Mouse (Mus musculus) spleen, postnatal 4 days (tissue): ENCODE data around the gene Vtcn1.
"Not testable (repeated sequence)": the region's sequence is repeated elsewhere in the genome, so short reads cannot be mapped to it uniquely, and the experiment has no call there.

Source experiments
- DNase-seq, 2 experiments: peaks; one replicate each; pipeline ENCODE4 v3.0.0; 2022; ENCODE audit warnings: low spot score in 2 of 2

Vtcn1 gene

DNA sequence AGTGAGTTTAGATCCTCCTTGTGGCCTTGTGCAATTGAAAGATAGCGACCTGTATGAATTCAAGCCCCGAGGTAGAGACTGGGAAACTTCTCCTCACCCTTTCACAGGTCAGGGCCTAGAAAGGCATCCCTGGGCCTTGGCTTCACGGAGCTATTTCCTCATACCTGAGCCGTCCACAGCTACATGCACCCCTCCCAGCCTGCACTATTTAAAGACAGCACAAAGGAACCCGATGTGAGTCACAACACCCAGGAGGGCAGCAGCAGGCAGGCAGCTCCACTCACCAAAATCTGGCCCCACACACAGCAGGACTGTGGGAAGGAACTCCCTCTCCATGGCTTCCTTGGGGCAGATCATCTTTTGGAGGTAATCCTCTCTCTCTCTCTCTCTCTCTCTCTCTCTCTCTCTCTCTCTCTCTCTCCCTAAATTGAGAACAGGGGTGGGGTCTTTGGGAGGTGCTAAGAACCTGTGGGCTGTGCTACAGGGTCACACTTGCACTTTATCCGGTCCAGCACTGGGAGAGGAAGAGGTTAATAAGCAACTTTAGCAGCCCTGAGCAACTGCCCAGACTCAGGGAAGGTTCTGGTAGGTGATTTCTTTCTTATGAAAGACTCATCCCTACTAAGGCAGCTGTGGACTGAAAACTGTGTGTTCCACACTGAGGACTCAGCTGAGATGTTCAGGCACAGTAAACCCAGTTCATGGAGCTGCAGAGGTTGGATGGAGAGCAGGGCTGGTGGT is at the start of gene Vtcn1:
Gene Vtcn1, plus strand, starts transcription at position 235 of the 741 bp plus-strand sequence.
- DNase-seq, result no peak

DNA sequence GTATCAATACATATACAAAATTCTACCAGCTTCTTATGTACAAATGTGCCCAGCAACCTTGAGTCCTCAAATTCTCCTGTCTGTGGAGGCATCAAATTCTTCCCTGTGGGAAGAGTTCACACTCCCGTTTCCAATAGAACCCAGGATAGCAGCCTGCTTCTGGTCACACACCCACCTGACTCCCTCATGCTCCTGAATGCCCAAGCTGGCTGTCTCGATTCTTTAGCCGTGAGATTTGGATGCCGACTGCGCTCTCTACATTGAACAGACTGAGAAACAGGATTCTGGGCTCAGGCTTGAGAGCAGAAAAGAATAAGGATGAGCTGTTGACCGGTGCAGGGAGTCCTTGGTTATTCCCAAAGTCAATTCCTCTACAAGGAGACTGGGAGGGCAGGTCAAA is 48.3 kb upstream of the Vtcn1 start:
- no peak for DNase-seq

DNA sequence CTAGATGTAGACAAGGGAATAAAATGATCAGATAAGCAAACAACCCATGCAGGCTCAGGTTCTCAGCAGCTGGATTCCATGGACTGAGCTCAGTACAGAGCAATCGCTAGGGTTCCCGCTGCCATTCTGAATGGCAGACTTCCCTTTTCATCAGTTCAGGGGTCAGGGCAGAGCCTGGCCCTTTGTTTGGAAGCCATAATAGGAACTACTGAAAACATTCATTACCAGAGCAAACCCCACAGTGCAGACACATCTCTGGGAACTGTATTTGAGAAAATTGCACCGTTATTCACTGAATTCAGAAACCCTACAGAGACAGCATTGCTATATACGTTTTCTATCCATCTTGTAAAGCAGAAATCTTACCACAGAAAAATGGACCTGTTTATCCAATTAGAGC is 47.7 kb upstream of the Vtcn1 start:
- DNase-seq, result no peak

DNA sequence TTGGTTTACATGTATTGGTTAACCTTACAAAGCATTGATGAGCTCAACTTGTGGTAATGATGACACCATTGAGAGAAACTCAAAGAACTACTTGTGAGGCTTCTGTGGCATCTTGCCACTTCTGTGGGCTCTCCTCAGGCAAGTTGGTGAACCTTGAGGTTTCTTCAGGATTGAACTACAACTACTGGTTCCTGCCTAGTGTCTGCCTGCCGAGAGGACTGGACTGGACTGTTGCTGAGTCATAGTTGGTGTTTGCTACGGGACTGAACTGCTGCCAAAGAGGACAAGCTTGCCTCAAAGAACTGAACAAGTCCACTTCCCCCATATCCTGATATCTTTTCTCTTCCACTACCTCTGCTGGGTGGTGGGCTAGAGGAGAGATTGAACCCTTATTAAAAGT is 39.2 kb upstream of the Vtcn1 start:
- no peak for DNase-seq

DNA sequence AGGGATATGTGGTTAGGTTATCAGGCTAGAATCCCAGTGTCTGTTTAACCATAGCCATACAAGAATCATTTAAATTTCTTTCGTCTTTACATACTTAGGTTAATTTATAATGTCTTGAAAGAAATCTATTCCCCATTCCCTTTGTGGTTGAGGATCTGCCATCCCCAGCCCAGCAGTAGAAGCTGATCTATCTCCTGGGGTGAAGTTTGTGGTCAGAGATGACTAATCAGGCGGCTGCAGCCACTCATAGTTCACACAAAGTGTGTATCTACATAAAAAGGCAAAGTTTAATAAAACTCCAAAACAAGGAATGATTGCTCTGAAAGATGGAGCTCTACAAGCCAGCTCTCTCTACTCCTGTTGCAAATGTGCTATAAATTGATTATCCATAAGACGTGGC is 33.6 kb upstream of the Vtcn1 start:
- DNase-seq, result no peak

DNA sequence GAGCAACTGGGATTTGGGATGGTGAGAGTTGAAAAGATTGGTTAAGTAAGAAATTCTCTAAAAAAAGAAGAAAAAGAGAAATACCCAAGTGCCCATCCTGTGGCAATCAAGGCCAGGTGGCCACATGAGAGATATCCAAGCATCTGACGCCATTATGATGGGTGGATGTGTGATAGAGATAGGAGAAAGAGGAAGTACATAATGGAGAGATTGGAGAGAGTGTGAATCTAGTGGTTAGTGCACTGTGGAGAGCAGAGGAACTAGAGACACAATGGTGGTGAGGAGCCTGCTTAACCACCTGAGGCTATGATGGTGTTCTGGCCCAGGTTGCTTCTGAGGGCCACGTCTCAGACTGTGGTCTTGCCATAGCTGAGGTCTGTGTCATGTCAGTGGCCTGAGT is 31.9 kb upstream of the Vtcn1 start:
- no peak for DNase-seq

DNA sequence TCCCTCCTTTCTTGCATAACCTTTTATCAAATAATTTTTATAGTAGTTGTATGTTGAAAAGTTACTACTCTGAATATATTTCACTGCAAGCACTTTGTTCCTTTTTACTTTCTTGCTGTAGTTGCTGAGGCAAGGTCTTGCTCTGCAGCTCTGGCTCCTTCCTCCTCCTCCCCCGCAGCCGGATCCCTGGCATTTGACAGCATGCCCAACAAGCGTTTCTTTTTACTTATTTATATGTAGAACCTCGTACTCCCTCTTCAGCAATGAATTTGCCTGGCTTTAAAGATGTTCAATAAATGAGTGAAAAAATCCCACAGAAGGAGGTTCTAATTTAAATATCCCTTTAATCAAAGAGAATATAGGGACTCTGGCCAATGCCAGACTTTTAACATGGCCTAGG is 28.7 kb upstream of the Vtcn1 start:
- no peak for DNase-seq

DNA sequence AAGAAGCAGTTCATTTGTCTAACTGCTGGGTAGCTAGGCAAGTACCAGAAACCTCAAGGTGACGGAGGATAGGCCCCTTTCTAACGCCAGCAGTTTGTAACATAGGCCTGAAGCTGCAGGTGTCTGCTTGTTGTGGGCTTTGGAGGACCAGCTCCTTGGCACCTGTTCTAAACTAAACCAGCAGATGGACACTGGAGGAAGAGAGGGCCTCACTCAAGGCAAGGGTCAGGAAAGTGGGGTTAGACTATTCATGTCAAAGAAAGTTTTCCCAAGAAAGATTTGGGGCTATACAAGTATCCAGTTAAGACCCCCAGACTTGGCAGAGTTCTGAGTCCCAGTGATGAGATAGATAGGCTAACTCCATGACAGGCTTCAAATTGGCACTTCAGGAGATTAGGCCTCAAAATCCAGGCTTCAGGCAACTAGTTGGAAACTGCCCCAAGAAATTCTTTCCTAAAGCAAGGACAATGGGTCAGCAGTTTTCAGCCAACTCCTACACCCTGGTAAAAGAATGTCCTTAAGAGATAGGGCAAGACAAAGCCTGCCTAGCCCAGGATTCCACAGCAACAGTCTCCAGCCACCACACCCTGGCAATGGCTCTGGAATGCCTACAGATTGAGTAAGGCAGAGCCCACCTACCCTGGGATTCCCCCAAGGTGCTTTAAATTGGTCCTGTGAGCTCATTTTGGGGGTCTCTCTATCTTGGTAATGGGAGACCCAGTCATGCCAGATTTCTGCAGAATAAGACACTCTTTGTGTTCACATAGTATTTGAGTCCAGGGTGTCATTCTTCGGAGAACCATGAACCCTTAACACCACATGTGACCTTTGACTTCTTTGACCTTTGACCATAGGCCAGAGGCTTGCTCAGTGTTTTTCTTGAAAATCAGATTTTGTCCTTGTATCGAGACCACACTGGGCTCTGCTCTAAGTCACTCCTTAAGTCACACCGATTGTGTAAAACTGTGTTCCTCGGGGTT is 27.8 kb upstream of the Vtcn1 start:
- no peak for DNase-seq

DNA sequence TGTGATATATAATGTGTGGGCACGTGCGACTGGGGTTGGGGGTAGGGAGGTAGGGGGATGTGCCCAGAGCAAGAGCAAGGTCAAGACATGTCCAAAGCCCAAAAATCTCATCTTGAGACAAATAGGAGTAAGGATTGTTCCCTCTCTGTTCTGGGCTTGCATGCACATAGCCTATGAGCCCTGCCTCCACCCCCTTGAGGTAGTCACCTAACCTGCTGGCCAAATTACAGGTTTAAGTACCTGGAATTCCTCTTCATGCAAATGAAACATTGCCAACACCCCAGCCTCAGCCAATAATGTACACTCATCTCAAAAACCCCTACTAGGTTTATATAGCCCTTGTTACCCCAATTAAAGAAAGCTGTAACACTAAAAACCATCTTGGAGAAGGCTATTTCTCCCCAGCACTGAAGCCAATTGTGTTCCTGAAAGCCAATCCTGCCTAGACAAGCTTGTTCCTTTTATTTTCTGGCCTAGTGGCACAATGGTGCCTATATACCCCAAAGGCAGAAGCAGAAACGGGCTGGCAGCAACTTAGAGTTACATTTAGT is 26.3 kb upstream of the Vtcn1 start:
- no peak for DNase-seq

DNA sequence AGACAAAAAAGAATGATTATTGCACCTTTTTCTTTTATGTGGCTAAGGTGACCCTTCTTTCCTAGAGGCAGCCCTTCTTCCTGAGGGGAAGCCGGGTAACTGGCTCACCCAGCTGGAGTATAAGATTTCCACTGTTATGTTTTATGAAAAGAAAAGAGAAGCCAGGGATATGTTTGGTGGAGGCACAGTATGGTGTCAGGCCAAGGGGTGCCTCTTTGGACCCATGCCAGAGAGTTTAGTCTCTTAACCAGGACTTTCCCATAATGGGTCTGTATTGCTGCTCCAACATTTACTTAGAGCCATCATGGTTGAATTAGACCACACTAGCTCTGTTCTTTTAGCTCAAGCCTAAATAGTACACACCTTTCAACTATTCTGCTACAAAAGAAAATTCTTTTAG is 20.3 kb upstream of the Vtcn1 start:
- no peak for DNase-seq

DNA sequence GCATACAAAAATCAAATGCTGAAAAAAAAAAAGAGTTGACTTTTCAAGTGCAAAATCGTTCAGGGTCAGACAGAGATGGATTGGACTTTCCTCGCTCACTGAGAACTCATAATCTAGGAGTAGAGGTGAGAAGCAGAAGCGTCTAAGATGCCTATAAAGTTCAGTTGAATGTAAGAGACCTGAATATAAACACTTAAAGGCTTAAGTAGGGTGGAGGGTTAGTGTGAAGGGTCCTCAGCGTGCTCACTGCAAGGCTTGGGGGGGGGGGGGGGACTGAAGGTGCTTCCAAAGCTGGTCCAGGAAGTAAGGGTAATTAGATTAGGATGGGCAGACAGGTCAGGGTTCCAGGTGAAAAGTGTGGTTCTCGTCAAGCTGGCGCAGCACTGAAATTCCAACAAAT is 19.3 kb upstream of the Vtcn1 start:
- DNase-seq, result no peak

DNA sequence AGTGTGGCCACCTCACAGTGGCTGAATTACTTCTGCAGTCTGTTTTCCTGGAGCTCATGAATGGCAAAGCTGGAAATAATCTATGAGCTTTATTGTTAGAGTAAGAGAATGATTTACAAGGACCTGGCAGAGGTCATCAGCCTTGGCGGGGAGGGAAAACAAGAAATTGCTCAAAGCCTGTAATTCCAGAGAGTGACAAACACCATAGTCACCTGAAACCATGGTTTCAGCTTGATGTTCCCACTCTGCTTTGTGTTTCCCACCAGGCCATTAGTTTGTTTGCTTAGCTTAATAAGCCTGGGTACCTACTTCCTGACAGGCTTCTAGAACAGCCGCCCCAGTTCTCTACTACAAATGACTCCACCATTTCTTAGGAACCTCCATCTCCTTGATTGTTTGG is 14.8 kb upstream of the Vtcn1 start:
- DNase-seq, result no peak

DNA sequence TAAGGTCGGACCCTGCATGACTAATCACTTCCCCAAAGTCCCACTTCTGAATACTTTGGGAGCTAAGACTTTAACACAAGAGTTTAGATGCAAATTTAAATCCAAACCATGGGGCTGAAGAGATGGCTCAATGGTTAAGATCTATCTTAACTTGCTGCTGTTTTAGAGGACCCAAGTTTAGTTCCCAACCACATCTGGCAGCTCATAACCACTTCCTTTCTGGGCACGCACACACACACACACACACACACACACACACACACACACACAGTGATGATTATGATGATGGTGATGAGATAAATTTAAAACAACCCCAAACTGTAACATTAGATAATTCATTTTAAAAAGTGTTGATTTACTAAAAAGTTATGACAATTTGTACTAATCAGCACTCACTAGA is 13.4 kb upstream of the Vtcn1 start:
- DNase-seq, result no peak

DNA sequence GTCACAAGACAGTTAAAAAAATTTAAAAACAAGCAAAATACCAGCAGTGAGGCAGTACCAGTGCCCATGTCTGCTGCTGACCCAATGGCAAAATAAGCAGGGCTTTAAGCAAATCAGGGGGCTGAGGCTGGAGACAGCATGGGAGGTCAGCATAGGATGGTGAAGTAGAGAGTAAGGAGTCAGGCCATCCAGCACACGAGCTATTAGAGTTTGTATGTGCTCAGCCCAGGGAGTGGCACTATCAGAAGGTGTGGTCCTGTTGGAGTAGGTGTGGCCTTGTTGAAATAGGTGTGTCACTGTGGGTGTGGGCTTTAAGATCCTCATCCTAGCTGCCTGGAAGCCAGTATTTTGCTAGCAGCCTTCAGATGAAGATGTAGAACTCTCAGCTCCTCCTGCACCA is 9.8 kb upstream of the Vtcn1 start:
- not testable (repeated sequence) for DNase-seq

DNA sequence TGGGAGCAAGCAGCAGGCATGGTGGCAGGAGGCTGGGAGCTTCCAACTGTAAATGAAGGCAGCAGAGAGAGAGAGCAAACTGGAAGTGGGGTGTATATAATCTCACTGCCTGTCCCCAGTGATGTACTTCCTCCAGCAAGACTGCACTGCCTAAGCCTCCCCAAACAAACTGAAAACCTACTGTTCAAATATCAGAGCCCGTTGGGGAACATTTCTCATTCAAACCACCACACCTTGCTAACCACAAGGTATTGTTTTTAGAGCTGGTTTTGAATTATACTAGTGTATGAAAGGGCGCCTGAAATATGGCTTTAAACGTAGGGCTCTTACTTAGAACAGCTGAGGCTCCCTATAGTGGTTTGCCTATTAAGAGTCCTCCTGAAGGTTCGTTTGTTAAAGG is 6.5 kb upstream of the Vtcn1 start:
- DNase-seq, result no peak

DNA sequence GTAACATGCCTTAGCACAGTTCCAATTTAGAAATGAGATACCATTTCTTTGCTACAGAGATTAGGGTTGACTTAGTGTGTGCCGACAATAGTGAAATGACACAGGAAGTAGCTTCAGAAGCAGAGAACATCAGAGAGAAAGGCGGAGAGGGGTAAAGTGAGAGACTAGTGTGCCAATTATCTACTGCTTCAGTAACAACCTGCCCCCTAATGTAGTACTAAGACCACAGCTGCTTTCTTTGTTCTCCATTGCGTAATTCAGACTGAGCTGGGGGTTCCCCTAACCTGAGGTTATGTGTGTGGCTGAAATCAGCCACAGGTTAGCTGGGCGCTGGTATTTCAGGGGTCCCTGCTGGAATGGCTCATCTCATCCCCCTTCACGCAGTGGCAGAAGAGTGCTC is 5.7 kb upstream of the Vtcn1 start:
- DNase-seq, result no peak

DNA sequence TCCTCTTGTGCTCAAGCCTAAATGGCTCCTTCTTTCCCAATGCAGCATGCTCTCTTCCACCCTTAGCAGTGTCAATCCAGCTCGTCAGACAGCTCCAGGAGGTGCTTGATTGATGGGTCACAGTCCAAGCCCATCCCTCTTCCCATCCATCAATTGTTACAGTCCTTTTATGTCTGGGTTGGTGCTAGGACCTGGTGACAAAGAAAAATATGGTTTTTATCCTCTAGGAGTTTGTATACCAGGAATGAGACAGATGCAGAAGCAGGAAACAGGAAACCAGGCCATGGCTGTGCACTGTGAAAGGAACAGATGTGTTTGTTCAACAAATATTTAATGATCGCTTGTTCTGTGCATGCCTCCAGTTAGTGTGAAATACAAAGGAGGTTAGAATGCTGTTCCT is 4.4 kb upstream of the Vtcn1 start:
- no peak for DNase-seq

DNA sequence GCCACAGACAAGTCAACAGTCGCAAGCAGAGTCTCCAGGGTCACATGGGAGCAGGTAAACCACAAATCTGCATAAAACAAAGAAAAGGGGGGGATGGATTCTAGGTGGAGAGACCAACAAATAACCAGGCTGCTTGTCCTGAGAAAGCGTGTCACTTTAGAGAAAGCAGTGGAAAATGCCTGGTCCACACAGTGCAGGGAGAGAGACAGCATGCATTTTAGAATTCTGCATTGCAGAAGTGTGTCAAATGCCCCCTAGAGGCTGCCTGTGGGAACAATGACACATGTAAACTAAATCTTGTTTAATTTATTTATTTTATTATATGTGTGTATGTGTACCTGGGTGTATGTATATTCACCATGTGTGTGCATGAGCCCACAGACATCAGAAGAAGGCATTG is 4.0 kb upstream of the Vtcn1 start:
- DNase-seq, result no peak

DNA sequence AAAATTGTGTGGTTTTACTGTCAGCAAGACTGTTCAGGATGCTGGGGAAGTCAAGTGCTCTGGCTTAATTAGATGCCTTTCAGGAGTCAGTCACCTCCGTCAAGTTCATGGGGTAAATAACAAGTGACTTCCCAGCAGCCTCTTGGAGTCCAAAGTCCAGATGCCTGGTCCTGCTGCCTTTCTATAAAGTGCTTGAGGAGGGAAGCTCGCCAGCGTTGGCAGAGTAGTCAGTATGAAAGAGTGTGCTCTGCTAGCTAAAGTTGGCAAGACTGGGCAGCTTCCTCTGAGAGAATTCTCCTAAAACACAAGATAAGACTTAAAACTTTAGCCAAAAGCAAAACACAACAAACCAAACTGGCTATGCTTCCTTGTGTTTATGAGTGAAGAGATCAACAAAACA is 18.5 kb downstream of the Vtcn1 start:
- no peak for DNase-seq

DNA sequence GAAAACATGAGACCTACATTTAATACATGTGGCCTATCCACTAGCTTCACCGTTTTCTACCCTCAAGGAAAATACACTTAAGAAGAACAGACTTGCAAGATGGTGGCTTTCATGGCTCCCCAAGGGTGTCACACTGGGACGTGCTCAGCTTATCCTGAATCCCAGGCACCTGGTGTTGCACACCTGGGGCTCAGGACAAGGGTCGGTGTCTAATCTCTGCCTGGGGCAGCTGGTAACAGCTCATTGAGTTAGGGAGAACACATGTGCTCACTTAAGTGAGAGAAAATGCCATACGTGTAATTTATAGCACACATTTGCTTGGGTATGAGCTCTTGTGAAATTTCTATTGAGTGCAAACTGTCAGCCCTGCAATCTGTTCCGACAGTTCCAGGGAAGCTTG is 19.1 kb downstream of the Vtcn1 start:
- DNase-seq, result no peak

DNA sequence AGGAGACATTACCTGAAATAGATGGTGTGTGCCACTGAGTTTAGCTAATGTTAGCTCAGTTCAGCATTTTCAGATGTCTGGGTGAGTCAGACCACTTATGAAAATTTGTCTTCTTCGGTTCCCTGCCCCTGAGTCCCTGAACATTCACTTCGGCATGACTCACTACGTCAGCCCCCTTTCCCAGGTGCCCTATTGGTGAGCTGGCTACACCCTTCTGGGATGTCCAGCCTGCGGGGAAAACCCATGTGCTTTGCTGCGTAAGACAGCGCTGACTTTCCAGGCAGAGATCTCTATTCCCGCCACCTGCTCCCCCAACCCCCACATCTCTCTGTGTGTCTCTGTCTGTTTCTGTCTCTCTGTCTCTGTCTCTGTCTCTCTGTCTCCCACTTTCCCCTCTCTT is 23.1 kb downstream of the Vtcn1 start:
- no peak for DNase-seq

DNA sequence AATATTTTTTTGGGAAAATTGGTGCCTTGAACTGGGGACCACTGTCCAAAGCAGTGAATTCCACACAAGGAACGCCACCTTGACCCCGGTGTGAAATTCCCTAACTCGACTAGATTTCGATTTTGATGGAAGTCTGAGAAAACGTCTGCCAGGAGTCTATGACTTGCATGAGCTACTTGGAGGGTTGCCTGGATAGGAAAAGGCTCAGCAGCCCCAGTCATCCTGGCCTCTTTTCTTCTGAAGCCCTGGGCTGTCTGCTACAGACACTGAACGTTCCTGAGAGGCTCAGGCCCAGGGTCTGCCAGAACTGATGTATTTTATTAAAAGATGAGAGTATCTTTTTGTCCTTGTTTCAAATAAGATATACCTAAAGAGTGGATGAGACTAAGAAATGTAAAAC is 25.2 kb downstream of the Vtcn1 start:
- DNase-seq, result no peak
